Mouse (Mus musculus) lung, adult 2 months (tissue): ENCODE results near the gene Nudt16l1.

Experiments used
- CTCF ChIP-seq: fragments of 200-500 bp; IDR thresholded peaks from 2 replicates; pipeline ENCODE4 v1.5.1; 2011; ENCODE audit warnings: mild to moderate bottlenecking, low read length, control low read depth; ENCODE audit not compliant: insufficient read depth
- POLR2A ChIP-seq: fragments of 200-500 bp; IDR thresholded peaks from 2 replicates; pipeline ENCODE4 v1.6.1; 2011; ENCODE audit warnings: low read depth, mild to moderate bottlenecking, control low read depth, low read length, borderline replicate concordance; ENCODE audit errors: extremely low read depth

DNA sequence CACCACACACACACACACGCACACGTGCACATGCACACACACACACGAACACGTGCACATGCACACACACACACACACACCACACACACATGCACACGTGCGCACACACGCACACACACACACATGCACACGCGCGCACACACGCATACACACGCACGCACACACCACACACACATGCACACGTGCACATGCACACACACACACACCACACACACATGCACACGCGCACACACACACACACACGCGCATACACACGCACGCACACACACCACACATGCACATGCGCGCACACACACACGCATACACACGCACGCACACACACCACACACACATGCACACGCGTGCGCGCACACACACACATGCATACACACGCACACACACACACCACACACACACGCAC is 3.1 kb upstream of the Nudt16l1 start:
- no peak for TF ChIP-seq CTCF
- TF ChIP-seq POLR2A = no peak
